ENCODE assay signal across 19 mouse cellular contexts in genomic region chr8:13334671-13335070, GRCm38 (mm10). TPM values are rescaled to one million over a fixed set of nuclear protein-coding genes. Genes with fewer than 3 reads are reported as not detected.
A peak's percentile ranks its signal among the peaks of the same experiment; 100 is the strongest.
DNase-seq lines count a peak whose midpoint lies in the region; ATAC-seq and TF ChIP-seq lines count a peak whose summit lies in the region.
"Had no signal": no experiment of that assay in that cellular context is flagged by ENCODE, and none has a peak within 500 bp of the region (broad histone marks: within the 10 kb centered on the region; RNA-seq: fewer than 3 reads in every experiment).

No protein-coding gene starts in this region.

- no peak; the same call in none of the 2 replicates for TF ChIP-seq RAD21 in CH12.LX (IDR thresholded peaks at IDR 0.05; ENCODE audit: low read depth, low read length)

- 0 out of 2 replicates have a peak, but pooled peaks cover 2% of the 10 kb centered on the region for H3K4me1 ChIP-seq in kidney, postnatal 0 days (replicated peaks; ENCODE audit: insufficient read depth, low read length)
- peaks cover 7 to 18% of the 10 kb centered on the region in 2 experiments for H3K4me1 ChIP-seq in CH12.LX (ENCODE audit: control insufficient read depth in 1 of 2, insufficient read depth in 2 of 2)

- TF ChIP-seq EP300 in CH12.LX (IDR thresholded peaks at IDR 0.05; ENCODE audit: low read length) = no peak

- no peak for TF ChIP-seq POLR2A in CH12.LX (IDR thresholded peaks at IDR 0.05; ENCODE audit: low read depth, low read length)

- H3K4me2 ChIP-seq in kidney, postnatal 0 days (ENCODE audit: low read length) = no peak overlapping the region
- no peak overlapping the region for H3K4me2 ChIP-seq in CH12.LX (ENCODE audit: insufficient read depth, low read depth, poor library complexity, severe bottlenecking)
- H3K4me2 ChIP-seq: limb, embryonic 15.5 days had no signal

- dilution Hi-C loops in CH12.LX (cut with MboI; ENCODE audit: extremely low pct_ligation_motif_present, extremely low pct_unique_long_range_greater_than_20kb, low sequenced_read_pairs) = no loop called here

- no peak for ATAC-seq in kidney, postnatal 0 days (replicated peaks; ENCODE audit: low FRiP score, low read depth)
- ATAC-seq: CD4-positive, CD25-positive, alpha-beta regulatory T cell, adult 4 months; forebrain, embryonic 16.5 days; midbrain, embryonic 16.5 days had no signal

- H3K9ac ChIP-seq in kidney, postnatal 0 days (ENCODE audit: low read depth, low read length) = no peak overlapping the region
- no peak overlapping the region for H3K9ac ChIP-seq in CH12.LX (ENCODE audit: insufficient read depth, low read depth)
- H3K9ac ChIP-seq: limb, embryonic 15.5 days had no signal

- H3K4me3 ChIP-seq in kidney, postnatal 0 days (replicated peaks; ENCODE audit: low read depth, low read length) = no peak overlapping the region
- no peak overlapping the region for H3K4me3 ChIP-seq in CH12.LX (replicated peaks in 1 of 3; ENCODE audit: low read depth in 2 of 3, low read length in 2 of 3, poor library complexity in 1 of 3)
- H3K4me3 ChIP-seq: limb, embryonic 15.5 days had no signal

- H3K27ac ChIP-seq in kidney, postnatal 0 days = no peak overlapping the region
- no peak overlapping the region for H3K27ac ChIP-seq in CH12.LX (ENCODE audit: insufficient read depth, low read depth)
- H3K27ac ChIP-seq: limb, embryonic 15.5 days had no signal

- H3K79me2 ChIP-seq in CH12.LX (replicated peaks; ENCODE audit: control insufficient read depth, extremely low read depth, insufficient read depth, poor library complexity, severe bottlenecking) = peaks cover 10% of the 10 kb centered on the region

- no peaks in the 10 kb centered on the region for H3K9me3 ChIP-seq in kidney, postnatal 0 days (replicated peaks; ENCODE audit: low read length)
- H3K9me3 ChIP-seq in CH12.LX (replicated peaks; ENCODE audit: low read length) = no peaks in the 10 kb centered on the region
- H3K9me3 ChIP-seq: limb, embryonic 15.5 days had no signal

- no peaks in the 10 kb centered on the region for H3K36me3 ChIP-seq in kidney, postnatal 0 days (ENCODE audit: insufficient read depth, low read length)
- H3K36me3 ChIP-seq in CH12.LX (replicated peaks in 1 of 2; ENCODE audit: control insufficient read depth in 1 of 2, insufficient read depth in 1 of 2, low read length in 1 of 2) = no peaks in the 10 kb centered on the region
- H3K36me3 ChIP-seq: limb, embryonic 15.5 days had no signal

- peak; percentile 36; the same call in 1 of the 2 replicates for TF ChIP-seq CTCF in kidney, postnatal 0 days (IDR thresholded peaks at IDR 0.05; ENCODE audit: low read depth)
- TF ChIP-seq CTCF in CH12.LX (conservative IDR thresholded peaks at IDR 0.05 in 1 of 2, IDR thresholded peaks at IDR 0.05 in 1 of 2; ENCODE audit: low read depth in 2 of 2, low read length in 2 of 2) = peak; percentile 20 to 29; a peak in 2 of 4 replicates

- no peaks in the 10 kb centered on the region for H3K27me3 ChIP-seq in kidney, postnatal 0 days (ENCODE audit: insufficient read depth, low read length)
- H3K27me3 ChIP-seq in CH12.LX (replicated peaks) = peaks cover 4% of the 10 kb centered on the region
- H3K27me3 ChIP-seq: limb, embryonic 15.5 days had no signal

- WGBS in kidney, postnatal 0 days = 62% methylated on average over 1 of the region's 1 CpGs

- DNase-seq in kidney, postnatal 0 days (ENCODE audit: low spot score) = no peak
- DNase-seq in kidney, adult 9 months = no peak
- DNase-seq in 3T3-L1 (ENCODE audit: low read depth, low spot score) (peak; percentile 40), CH12.LX (ENCODE audit: extremely low read depth) (no peak), ZHBTc4 (ENCODE audit: low read depth, low spot score) (peak; percentile 71)
- no peak for DNase-seq in cerebellum, adult 18-20 months
- DNase-seq in ovary, postnatal 10 days (ENCODE audit: low spot score) = no peak
- DNase-seq in layer of hippocampus, adult 9-11 months = no peak
- DNase-seq: cerebellum, adult 11 months; cerebellum, postnatal 36 days; heart, adult 11 months; kidney, postnatal 25 days; lung, postnatal 10 days; spleen, adult 18-20 months; thymus, postnatal 14 days had no signal

- in situ Hi-C loops in CH12.LX (cut with MboI; ENCODE audit: low pct_ligation_motif_present, low pct_unique_long_range_greater_than_20kb, low sequenced_read_pairs) = no loop called here

TF ChIP-seq in CH12.LX, 34 proteins besides CTCF, POLR2A, EP300 and RAD21:
- TF ChIP-seq MYC (IDR thresholded peaks at IDR 0.05; ENCODE audit: low read depth, low read length) = no peak
- TF ChIP-seq PAX5 (IDR thresholded peaks at IDR 0.05; ENCODE audit: low read length) = no peak
- no peak for TF ChIP-seq USF2 (conservative IDR thresholded peaks at IDR 0.05; ENCODE audit: low read depth, low read length)
- no peak for TF ChIP-seq ZNF384 (IDR thresholded peaks at IDR 0.05; ENCODE audit: low read depth, low read length)
TF ChIP-seq in CH12.LX: peak in this region for 0.

RNA-seq across cellular contexts. Expression of gene Tfdp1, which starts 3.9 kb away (rescaled TPM):
- 107 and 127 TPM in 2 replicates for polyA plus RNA-seq in kidney, postnatal 0 days (2015; fragmentation: Nextera tagmentation; extraction: Ambion mirVana)
- 189 and 226 TPM in 2 replicates for total RNA-seq in CH12.LX (2012; rRNA removed)
- total RNA-seq in CH12.LX (2014; rRNA removed) = 338 and 351 TPM in 2 replicates
- polyA plus RNA-seq in CH12.LX (2012; ENCODE audit: insufficient read length, low read depth) = 288 and 301 TPM in 2 replicates

RNA-seq across cellular contexts. Expression of gene Tmco3, which starts 46.7 kb away (rescaled TPM):
- polyA plus RNA-seq in kidney, postnatal 0 days (2015; fragmentation: Nextera tagmentation; extraction: Ambion mirVana) = 31.3 and 33.2 TPM in 2 replicates
- total RNA-seq in CH12.LX (2012; rRNA removed) (12.4 and 15.1 TPM in 2 replicates), CH12.LX (2014; rRNA removed) (7.3 and 8.4 TPM in 2 replicates)
- polyA plus RNA-seq in CH12.LX (2012; ENCODE audit: insufficient read length, low read depth) = 9.7 and 10.1 TPM in 2 replicates

RNA-seq across cellular contexts. Expression of gene Dcun1d2, which starts 46.7 kb away (rescaled TPM):
- 17.3 and 19.0 TPM in 2 replicates for polyA plus RNA-seq in kidney, postnatal 0 days (2015; fragmentation: Nextera tagmentation; extraction: Ambion mirVana)
- total RNA-seq in CH12.LX (2012; rRNA removed) = 13.2 and 15.4 TPM in 2 replicates
- total RNA-seq in CH12.LX (2014; rRNA removed) = 14.4 and 14.9 TPM in 2 replicates
- polyA plus RNA-seq in CH12.LX (2012; ENCODE audit: insufficient read length, low read depth) = 14.7 and 15.4 TPM in 2 replicates

Comparison
In these comparisons a context has a peak if more than half of its experiments do, and no peak if none do; other contexts are left out.
1. DNase-seq: peak in 3T3-L1 (single experiment) and ZHBTc4 (single experiment); none in kidney, postnatal 0 days (single experiment), kidney, adult 9 months (single experiment), CH12.LX (single experiment), cerebellum, adult 18-20 months (0 of 2), ovary, postnatal 10 days (single experiment) and layer of hippocampus, adult 9-11 months (single experiment).